Mouse (Mus musculus) T-cell, adult 2 months (primary cell): ENCODE data around the gene Scube1.

ENCODE experiments used
- DNase-seq: peaks from one replicate; pipeline ENCODE4 v3.0.0; 2022; ENCODE audit warnings: low spot score

Scube1 gene

DNA sequence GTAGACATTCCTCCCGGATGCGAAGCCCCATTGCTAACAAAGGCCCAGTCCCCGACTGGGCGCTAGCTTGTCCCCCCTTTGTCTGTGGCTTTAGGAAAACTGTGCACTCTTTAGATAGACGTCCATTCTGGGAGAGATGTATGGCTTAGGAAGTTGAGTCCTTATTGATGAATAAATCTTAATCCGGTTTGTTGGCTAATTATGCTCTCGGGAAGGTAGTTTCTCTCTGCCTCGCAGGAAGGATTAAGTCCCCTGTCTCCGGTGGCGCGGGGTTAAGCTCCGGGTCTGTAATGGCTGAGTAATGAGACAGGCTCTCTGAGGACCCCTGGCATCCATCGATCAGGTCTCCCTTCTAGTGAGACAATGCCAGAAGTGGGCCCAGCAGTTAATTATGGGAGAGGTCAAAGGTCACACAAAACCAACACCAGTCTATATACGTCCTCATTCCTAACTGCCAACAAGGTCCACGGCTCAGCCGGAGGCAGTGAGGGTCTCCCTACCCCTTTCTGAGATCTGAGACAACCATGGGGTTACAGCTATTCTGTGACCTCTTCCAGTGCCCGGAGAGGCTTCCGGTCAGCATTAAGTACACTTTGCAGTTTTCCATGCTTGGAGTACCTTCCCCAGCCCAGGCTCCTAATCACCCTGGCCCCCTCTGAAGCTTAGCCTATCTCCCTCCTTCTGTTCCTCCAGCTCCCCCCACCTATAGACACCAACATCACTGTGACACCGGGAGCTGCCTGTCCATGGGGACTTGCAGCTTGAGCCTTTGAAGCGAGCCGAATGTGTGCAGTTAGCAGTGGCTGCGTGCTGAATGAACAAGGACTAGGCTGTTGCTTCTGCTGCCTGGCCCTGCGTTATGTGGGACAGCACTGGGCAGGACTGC, 14.7 kb downstream of the Scube1 start:
- DNase-seq, result no peak

DNA sequence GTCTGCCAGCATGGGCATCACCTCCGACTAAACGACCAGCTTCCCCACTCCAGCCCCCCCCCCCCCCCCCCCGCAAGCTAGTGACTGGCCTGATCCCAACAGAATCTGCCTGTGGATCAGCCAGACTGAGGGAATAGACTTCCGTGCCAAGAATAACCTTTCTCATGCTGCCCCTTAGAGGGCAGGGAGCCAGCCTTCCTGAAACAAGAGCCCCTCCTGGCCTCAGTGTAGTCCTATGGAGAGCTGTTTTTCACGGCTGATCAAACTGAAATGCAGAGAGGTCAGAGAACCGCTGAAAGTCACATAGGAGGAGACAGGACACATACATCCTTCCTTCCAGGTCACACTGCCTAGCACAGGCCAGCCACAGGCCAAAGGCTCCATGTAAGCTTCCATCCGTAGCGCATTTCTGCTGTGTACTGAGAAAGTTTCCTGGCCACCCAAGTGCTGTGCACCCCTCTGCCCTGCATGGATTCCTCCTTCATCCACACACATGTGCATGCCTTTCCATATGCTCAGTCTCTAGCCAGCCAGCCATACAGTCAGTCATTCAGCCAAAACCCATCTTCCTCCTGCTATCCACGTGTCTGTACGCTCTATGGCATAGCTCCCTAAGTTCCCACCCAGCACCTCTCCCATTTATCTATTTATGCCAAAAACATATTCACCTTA, 18.2 kb downstream of the Scube1 start:
- no peak for DNase-seq

DNA sequence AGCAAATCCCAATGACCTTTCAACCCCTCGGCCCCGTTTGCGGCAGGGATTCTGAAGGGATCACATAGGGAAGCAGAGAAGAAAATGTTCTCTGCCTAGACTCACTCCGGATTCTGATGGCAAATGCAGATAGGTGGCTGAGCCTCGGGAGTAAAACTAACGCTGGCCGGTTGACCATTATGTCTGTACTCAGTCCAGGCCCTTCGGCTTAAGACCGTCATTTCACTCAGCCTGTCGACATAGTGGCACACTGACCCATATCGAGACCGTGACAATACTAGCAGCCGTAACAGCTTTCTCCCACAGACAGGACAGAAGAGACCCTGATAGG, 24.3 kb downstream of the Scube1 start:
- no peak for DNase-seq

DNA sequence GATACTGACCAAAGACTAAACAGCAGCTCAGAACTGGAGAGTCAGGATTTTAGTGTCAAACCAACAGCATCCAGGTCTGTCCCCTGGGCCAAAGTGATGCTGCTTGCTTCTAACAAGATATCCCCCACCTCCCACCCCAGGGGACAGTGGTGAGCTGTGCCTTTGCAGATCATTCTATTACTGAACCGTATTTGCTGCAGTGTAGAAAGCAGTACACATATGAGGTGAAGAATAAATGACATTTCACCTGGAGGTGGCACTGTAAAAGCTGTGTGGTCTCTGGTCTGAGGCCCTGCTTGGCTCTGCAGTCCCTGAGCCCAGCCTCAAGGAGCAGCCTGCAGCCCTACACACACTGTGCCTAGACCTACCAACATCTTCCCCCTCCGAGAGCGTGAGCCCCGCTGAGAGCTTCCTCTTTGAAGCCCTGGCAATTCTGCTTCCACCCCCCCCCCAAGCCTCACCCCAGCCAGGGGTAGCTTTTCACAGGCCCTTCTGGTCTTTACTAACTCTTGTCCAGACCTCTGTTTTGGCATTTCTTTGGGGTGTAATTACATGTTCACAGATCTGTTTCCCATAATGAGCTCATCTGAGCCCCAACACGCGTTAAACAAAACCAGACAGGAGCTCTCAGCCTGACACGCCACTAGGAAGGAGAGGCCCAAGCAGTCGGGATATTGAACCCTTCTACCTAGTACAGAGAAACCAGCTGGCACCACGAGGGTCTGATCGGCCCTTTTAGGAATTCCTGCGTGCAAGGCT, 24.8 kb downstream of the Scube1 start:
- no peak for DNase-seq

DNA sequence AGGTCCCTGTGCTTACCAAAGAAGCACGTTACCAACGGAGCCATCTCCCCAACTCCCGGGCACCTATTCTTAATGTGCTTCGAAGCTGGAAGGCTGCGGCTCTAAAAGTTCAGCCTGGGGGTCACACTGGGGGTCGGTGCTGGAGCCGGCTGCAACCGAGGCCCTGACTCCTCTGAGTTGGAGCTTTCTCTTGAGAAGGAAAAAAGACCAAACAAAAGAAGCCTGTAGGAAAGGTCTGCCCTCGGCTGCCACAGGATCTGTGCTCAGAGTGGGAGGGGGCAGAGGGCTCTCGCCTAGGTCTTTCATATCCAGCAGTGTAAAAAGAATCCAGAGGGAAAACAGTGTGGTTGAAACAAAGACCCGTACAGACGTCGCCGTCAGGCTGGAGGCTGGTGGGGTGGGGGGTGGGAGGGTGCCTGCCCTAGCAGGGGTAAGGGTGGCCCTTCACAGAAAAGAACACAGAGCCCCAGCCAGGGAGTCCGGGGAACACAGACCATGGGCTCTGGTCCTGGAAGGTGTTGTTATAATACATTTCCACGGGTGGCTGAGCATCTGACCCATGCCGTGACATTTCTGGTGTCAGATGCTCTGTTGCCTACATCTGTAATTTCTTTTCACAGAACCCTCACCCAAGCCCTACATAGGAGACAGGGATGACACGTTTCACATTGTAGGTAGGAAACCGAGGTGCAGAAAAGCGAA, 25.5 kb downstream of the Scube1 start:
- no peak for DNase-seq

DNA sequence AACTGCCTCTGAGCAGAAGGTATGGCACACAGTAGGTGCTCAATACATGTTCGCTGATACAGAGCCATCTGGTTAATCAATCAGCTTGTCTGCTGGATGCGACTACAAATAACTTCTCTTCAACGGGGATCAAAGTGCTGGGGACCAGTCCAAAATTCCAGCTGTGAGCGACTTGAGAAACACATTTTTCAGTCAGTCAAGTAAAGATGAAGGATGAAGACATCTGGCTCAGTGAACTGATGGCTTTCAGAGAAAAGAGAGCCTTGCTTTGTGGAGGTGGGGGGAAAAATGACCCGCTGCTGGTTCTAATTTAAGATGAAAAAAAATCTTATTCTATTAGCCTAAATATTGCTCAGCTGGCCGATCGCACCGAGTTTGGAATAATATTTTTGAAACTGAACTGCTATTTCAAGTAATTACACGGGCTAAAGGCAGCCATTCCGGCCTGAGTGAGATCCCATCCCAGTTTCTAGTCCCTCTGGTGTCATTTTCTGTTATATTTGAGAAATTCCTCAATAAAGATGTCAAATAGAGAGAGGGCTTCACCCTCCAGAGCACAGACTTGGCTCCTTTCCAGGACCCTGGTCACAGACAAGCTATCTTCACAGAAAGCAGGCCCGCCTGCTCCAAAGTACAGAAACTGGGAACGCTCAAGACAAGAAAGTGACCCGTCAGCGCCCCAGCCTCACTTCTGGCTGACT, 28.0 kb downstream of the Scube1 start:
- DNase-seq, result no peak

DNA sequence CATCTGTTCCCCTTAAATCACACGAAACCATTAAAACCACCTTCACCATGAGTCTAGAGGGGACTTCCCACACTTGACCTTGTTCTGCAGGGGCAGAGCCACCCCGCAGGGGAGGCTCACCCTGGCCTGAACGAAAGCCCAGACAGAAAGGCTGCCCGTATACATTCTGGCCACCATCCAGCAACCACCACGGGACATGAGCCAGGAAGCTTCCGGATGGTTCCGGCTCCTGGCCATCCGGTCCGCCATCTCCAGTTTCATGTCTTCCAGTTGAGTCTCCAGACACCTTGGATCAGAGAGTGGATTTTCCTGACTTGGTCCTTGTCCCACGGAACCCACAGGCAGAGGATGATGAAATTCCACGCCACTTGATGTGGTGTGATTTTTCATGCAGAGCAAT, 29.7 kb downstream of the Scube1 start:
- no peak for DNase-seq

DNA sequence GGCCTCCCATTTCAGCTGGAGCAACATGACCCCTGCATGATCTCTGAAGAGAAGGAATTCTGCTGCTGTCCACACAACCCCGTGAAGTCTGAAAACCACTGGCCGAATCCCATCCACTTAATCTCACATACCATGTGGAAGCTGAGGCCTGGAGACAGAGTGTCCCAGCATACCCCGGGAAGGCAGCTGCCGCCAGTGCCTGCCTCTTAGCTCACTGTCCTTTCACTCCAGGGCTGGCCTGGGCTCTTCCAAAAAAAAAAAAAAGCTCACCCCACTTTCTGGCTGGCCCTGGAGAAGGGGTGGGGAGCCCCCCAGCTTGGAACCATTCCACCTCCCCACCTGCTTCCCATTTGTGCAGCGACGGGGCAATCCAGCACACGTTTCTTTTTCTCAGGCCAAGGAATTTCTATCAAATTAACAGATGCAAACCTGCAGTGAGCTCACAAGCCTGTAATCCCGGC, 32.9 kb downstream of the Scube1 start:
- no peak for DNase-seq

DNA sequence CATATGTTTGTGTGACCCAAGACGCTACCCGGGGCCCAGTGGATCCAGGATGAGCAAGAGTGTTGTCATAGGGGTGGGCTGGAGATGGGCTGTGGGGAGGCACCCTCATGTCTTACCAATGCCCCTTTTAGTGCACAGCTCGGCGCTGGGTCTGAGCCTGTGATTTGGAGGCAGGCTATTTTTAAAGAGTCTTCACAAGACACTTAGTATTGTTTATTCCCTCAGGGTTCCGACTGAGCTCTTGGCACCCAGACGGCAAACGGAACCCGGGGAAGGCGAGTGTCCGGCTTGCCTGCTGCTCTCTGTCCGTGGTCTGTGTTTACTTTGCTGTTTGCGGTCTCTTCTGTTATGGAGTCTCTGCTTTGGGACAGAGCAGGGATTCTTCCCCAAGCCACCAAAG, 34.9 kb downstream of the Scube1 start:
- no peak for DNase-seq

DNA sequence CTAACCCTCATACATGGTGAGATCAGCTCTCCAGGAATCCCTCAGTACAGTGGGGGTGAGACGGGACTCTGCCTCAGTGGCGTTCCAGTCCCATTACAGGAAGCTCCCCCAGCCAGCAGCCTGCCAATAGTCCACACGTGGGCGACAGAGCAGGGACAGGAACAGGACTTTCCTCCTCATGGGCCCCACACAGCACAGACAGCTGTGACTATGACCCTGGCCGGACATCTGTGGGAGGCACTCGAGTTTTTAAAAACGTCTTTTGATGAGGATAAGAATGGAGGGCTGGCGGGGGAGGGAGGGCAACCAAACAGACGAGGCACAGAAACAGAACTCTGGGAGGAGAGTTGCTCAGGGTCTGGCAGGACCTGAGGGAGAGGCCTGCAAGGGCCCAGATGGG, 38.2 kb downstream of the Scube1 start:
- no peak for DNase-seq

DNA sequence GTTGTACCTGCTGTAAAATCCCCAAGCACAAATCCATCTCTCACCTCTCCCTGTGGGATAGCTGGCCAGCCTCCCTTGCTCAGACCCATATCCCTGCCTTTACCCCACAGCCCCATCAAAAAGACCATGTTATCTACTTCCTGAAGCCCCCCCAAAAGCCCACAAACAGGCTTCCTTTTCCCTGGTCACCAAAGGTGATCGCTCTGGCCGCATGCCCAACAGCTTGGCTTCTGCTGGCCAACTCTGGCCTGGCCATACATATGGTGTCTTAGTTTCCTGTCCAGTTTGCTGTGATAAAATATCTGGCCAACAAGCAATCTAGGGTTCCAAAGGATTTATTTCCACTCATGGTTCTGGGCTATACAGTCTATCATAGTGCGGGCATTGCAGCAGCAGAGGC, 38.9 kb downstream of the Scube1 start:
- no peak for DNase-seq

DNA sequence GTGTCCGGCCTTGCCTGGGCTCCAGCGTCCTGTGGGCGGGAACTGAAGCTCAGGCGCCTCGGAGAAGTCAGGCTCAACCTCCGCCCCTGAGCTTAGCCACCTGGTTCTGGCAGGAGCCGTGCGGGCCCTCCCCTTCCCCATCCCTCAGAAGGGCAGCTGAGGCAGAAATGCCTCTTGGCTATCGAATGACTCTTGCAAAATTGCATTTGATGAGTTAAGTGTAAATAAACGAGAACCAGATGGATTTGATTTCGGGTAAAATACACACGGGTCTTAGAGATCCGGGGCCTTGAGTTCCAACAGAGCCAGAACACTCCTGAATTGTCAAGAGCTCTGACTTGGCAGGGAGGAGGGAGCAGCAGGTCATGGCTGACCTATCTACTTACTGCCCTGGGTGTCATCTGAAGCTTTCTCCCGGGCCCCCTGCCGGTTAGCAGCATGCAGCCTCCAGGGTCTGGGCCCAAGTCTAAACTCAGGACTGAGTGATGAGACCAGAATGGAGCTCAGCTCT, 41.7 kb downstream of the Scube1 start:
- no peak for DNase-seq

DNA sequence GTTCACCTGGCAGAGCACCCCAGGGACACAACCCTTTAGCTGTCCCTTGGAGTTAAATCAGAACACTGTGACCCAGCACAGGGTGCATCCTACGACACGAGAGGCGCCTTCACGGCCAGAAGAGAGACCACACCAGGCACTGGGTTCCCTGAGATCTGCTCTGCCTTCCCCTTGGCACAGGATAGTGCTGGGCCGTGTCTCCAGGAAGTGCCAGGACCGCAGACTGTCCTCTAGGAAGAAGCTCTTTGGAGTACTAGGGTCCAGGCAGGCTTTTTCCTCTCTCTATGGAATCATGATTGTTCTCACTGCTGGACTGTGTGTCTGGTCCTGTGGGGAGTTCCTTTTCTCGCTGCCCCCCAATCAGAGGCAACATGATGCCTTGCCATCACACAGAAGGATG, 44.5 kb downstream of the Scube1 start:
- no peak for DNase-seq

DNA sequence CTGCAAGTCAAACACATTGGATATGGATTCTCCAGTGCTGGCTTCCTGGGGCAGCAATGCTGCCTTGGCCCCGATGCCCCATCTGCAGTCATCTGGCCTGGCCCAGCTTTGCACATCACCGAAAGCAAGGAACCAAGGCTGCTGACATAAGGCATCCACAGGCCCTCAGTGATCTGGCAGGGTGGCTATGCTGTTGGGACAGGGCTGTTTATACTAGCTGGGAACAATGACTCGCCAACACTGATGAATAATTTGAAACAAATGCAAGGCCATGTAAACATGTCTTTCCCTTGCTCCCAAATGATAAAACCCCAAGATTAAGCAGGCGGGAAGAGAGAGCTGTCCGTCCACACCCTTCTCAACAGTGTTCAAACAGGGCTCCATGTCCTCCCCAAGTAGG, 45.1 kb downstream of the Scube1 start:
- no peak for DNase-seq

DNA sequence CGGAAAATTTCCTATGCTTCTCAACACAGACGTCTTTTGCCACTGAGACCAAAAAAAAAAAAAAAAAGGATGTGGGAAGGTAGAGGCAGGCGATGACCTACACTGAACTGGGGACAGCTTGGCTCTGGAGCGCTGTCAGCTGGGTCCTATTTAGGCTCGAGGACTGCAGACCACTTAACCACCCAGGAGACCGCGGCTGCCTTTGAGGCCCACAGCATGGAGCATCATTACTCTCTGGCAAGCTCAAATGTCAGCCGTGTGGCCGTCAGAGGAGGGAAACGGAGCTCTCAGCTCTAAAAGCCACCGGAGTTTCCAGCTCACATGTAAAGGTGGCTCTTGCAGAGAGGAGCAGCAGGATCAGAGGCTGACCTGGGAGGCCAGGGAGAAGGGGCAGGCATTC, 46.2 kb downstream of the Scube1 start:
- DNase-seq, result no peak

DNA sequence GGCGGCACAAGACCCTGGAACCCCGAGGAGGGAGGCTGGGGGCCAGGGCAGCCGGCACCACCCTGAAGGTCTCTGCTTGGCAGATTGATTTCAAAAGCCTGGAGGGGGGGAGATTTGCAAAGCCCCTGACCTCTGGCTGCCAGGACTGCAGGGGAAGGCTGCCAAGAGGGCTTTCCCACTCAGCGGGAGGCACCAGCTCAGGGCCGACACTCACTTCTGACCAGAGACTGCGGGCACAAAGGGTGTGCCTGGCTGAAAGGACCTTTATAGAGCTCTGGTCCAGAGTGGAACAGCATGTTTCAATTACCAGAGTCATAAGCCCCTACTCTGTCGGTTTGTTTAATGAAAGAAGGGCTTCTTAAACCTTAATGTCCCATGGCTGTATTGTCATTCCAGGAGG, 46.7 kb downstream of the Scube1 start:
- no peak for DNase-seq

DNA sequence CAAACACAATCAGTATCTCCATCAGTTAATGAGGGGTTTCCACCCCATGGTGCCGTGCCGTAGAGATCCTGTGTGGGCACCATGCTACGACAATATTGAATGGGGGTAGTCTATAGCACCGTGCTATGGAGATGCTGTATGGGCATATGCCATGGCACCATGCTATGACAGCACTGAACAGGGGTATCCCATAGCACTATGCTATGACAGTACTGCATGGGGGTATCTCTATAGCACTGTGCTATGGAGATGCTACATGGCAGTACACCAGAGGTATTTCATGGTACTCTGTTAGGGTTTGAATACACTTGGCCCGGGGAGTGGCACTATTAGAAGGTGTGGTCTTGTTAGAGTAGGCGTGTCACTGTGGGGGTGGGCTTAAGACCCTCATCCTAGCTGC, 47.7 kb downstream of the Scube1 start:
- no peak for DNase-seq

DNA sequence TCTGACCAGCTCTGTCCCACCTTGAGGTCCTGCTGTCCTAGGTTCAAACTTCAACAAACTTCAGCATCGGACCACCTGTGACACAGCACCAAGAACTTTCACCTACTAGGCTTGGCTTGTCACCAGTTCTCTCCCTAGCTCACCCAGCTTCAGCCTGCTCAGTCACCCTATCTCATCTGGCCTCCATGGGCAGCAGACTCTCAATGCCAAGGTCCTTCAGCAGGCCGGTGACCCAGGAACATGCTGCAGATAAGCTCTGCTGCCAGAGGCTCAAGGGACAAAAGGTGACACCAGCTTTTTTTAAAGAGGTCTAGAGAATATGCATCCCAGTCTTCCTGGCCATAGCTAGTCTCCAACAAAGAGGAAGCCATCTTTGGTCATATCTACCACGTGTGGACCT, 48.5 kb downstream of the Scube1 start:
- no peak for DNase-seq

DNA sequence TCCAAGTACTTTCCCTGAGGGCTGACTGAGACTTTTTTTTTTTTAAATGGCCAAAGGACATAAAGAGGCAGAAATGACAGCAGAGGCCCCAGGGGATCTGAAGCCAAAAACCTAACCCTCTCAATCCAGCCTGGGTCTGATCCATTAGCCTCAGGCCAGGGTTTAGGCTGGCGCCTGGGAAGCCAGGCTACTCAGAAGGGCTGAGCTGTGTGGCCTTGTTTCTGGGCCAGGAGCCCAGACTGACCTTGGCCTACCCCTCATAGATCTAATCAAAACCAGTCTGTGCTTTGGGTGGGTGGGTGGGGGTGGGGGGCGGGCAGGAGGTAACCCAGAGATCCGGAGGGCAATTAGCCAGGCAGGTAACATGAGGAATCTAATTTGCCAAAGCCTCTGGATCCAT, 51.2 kb downstream of the Scube1 start:
- DNase-seq, result no peak

DNA sequence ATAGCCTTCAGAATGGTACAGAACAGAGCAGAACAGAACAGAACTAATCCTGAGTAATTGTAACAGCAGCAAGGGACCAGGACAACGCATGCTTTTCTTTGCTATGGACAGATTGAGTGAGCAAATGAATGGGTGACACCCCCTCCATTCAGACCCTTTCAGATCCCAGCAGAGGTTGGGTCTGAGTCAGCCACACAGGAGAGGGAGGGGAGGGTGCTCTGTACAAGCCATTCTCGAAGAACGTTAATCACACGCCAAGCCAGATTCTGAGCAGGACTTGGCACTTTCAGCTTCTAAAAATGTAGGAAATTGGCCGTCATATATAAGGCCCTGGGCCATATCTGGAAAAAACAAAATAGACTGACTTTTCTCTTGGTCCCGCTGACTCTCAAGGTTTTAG, 57.3 kb downstream of the Scube1 start:
- DNase-seq, result no peak

DNA sequence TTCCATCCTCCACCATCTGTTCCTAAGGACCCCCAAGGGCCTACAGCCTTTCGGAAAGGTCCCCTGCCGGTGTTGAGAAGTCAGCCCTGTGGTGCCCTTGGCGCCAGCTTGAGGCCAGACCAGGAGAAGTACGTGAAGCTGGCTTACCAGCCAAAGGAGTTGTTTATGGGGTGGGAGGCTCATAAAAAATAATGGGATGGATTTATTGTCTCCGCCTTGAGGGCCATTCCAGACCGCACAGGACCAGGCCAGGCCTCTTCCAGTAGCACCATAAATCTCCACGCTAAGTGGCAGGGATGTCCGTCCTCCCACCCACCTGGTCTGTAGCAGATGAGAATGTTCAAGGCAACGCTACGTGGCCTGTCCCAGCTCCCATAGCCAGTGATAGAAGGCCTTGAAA, 58.4 kb downstream of the Scube1 start:
- no peak for DNase-seq

DNA sequence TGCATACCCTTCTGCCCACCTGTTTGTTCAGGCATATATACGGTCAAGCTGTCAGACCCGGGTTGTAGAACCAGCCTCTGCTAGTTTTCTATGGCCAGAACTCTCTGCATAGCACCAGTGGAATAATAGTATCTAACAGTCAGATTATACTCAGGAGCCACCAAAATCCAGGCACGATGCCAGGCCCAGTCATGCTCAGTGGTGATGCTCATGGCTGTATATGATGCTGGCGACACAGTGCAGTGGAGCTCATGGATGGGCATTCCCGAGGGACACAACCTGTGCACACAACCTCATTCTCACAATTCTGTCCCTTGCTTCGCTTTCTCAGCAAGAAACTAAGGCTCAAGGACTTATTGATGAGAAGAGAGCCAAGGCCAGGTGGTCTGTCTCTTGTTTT, 58.8 kb downstream of the Scube1 start:
- no peak for DNase-seq
